Mouse (Mus musculus) stomach, postnatal 0 days (tissue): ENCODE data around the gene Zfp202. TPM values are rescaled to one million over a fixed set of nuclear protein-coding genes. Genes with fewer than 3 reads are reported as not detected.

ENCODE experiments used
- ATAC-seq: fragments of 200-750 bp; cut with Nextera tagmentation; 2 replicates; pipeline ENCODE4 v1.8.0; 2017; ENCODE audit not compliant: low FRiP score, low TSS enrichment
- DNase-seq: peaks from one replicate; pipeline ENCODE4 v3.0.0-alpha.2; 2016; ENCODE audit warnings: low spot score
- H3K27ac ChIP-seq: fragments of 300-500 bp; sonication (generic); replicated peaks from 2 replicates; pipeline ENCODE4 v1.5.1; 2014; ENCODE audit warnings: mild to moderate bottlenecking, control low read depth
- H3K27me3 ChIP-seq: fragments of 300-500 bp; sonication (generic); 2 replicates; pipeline ENCODE4 v1.6.1; 2014; ENCODE audit warnings: low read length; ENCODE audit not compliant: control insufficient read depth, insufficient read depth
- H3K36me3 ChIP-seq: fragments of 300-500 bp; sonication (generic); 2 replicates; pipeline ENCODE4 v1.6.1; 2014; ENCODE audit warnings: low read length, mixed read lengths; ENCODE audit not compliant: control insufficient read depth, insufficient read depth
- H3K4me1 ChIP-seq: fragments of 300-500 bp; sonication (generic); replicated peaks from 2 replicates; pipeline ENCODE4 v1.6.1; 2014; ENCODE audit warnings: antibody characterized with exemption; ENCODE audit not compliant: control insufficient read depth, insufficient read depth
- H3K4me2 ChIP-seq: fragments of 300-500 bp; sonication (generic); replicated peaks from 2 replicates; pipeline ENCODE4 v1.6.1; 2014; ENCODE audit warnings: low read depth, mild to moderate bottlenecking, control low read depth, moderate library complexity
- H3K4me3 ChIP-seq: fragments of 300-500 bp; sonication (generic); 2 replicates; pipeline ENCODE4 v1.5.1; 2014; ENCODE audit warnings: low read depth, low read length, control low read depth
- H3K9ac ChIP-seq: fragments of 300-500 bp; sonication (generic); 2 replicates; pipeline ENCODE4 v1.6.1; 2014; ENCODE audit warnings: mild to moderate bottlenecking, low read length, control low read depth, mixed read lengths
- H3K9me3 ChIP-seq: fragments of 300-500 bp; sonication (generic); 2 replicates; pipeline ENCODE4 v1.6.1; 2016; ENCODE audit warnings: low read length; ENCODE audit not compliant: control insufficient read depth
- CTCF ChIP-seq: IDR thresholded peaks from 2 replicates; pipeline ENCODE4 v1.5.1; 2016; ENCODE audit warnings: antibody characterized with exemption, low read depth, mild to moderate bottlenecking, moderate library complexity
- EP300 ChIP-seq: optimal IDR thresholded peaks from 2 replicates; pipeline ENCODE3; 2016; ENCODE audit warnings: antibody characterized with exemption
- WGBS: fragments of 180-500 bp; shearing (Covaris S2); extraction: QIAGEN DNeasy Blood & Tissue Kit; methylation state at CpG from one replicate; pipeline ENCODE4 v1.1.7; 2014; 5-methylcytosine and 5-hydroxymethylcytosine counted together
- polyA plus RNA-seq: library from polyadenylated mRNA; unstranded; fragments of >200 nt; fragmentation: Nextera tagmentation; extraction: Ambion mirVana; gene quantifications from 2 replicates; pipeline ENCODE4 v1.2.1, GENCODE M21; 2015

Gene Zfp202
- polyA plus RNA-seq, 1 experiment from 2014 or later = 1.6 TPM

DNA sequence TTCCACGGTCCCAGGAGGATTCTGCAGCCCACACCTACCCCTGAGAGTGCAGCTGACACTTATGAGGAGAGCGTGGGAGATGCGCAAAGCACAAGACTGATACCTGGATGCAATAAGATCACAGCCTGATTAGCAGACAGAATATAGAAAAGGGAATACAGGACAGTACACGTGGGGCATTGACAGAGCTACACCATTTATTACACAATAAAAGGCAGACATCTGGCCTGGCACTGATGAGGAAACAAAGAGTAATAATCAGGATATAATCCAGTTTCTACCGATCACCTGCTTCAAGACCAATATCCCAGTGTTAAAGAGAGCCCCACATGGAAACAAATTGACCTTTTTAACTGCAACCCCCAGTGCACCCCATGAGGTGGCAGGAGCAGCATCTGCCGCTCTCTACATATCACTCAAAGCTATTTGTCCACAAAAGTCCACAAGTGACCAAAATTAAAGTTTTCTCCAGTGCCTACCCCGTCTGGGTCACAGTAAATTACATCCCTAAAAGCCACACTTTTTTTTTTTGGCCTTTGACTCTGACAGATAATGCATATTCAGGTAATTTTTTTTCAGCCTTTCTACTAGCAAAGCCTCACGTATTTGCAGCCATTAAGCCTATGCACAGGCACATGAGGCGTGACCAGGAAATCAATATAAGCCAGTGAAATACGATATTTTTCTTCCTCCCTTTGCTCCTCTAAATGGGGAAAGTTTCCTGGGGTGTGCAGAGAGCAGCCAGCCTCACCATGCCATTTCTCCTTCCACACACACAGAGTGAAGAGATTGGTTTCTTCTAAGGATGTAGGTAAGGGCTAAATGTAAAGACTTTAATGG, 42.3 kb downstream of the Zfp202 start:
- Histone ChIP-seq H3K9ac (no peak overlapping the region), H3K27ac (no peak overlapping the region), H3K4me1 (no peaks in the 10 kb centered on the region), H3K4me3 (no peak overlapping the region), H3K4me2 (no peak overlapping the region), H3K36me3 (no peaks in the 10 kb centered on the region), H3K9me3 (no peaks in the 10 kb centered on the region), H3K27me3 (no peaks in the 10 kb centered on the region)
- ATAC-seq = no peak
- no peak for DNase-seq
- TF ChIP-seq EP300 (no peak), CTCF (no peak)
- 55% methylated on average over 10 of the region's 10 CpGs for WGBS

DNA sequence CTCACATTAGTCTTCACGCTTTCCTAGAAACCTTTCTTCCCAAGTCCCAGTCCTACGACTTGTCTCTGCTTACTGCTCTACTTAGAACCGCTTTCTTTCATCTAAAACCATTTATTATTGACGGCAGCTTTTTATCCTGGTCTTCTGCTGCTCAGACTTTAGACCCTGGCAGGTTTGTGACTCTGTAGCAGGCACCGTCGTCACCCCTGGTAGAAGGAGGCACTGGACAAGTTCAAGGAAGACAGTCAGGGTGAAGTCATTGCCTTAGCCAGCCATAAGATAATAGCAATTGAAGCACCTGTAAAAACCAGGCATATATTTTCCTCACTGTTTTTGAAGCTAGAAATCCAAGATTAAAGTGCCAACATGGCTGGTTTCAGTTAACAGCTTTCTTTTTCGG, 43.1 kb downstream of the Zfp202 start:
- H3K36me3 ChIP-seq = no peaks in the 10 kb centered on the region
- 82% methylated on average over 7 of the region's 7 CpGs for WGBS
- H3K4me1 ChIP-seq = no peaks in the 10 kb centered on the region
- no peak overlapping the region for H3K9ac ChIP-seq
- no peak for DNase-seq
- no peak overlapping the region for H3K27ac ChIP-seq
- no peak overlapping the region for H3K4me3 ChIP-seq
- H3K27me3 ChIP-seq = no peaks in the 10 kb centered on the region
- TF ChIP-seq CTCF (no peak), EP300 (no peak)
- ATAC-seq = no peak
- no peak overlapping the region for H3K4me2 ChIP-seq
- H3K9me3 ChIP-seq = no peaks in the 10 kb centered on the region

DNA sequence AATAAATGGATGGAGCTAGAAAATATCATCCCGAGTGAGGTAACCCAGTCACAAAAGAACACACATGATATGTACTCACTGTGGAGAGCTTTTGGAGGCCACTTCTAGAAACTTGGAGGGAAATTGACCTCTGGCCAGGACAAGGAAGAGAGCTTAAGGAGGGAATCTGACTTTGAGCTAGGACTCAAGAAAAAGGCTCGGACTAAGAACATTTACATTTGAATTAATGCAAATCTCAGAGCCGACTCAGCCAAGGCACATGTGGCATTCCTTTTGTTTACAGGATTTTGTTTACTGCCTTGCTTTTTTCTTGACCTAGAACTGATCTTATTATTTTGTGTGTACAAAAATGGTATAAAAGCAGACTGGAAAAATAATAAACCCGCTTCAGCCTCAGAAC, 47.6 kb downstream of the Zfp202 start:
- WGBS = 43% methylated on average over 4 of the region's 4 CpGs
- TF ChIP-seq EP300 (no peak), CTCF (no peak)
- no peak for ATAC-seq
- H3K4me2 ChIP-seq = no peak overlapping the region
- H3K36me3 ChIP-seq = no peaks in the 10 kb centered on the region
- no peak overlapping the region for H3K4me3 ChIP-seq
- no peaks in the 10 kb centered on the region for H3K4me1 ChIP-seq
- H3K27me3 ChIP-seq = no peaks in the 10 kb centered on the region
- H3K9me3 ChIP-seq = no peaks in the 10 kb centered on the region
- DNase-seq = no peak
- no peak overlapping the region for H3K9ac ChIP-seq
- H3K27ac ChIP-seq = no peak overlapping the region

DNA sequence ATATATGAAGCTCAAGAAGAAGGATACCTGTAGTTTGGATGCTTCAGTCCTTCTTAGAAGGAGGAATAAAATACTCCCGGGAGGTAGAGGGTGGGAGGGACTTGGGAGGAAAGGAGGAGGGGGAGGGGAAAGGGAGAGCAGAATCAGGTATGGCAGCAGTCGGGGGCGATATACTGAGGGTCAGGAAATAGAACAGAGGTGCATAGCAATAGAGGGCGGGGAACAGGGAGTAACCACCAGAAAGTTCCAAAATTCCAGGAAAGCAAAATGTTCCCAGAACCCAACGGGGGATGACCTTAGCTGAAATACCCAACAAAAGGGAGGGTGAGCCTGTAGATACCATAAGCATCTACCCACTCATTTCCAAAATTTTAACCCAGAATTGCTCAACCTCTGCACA, 48.2 kb downstream of the Zfp202 start:
- no peak for DNase-seq
- Histone ChIP-seq H3K36me3 (no peaks in the 10 kb centered on the region), H3K27me3 (no peaks in the 10 kb centered on the region), H3K9ac (no peak overlapping the region), H3K4me2 (no peak overlapping the region), H3K27ac (no peak overlapping the region), H3K4me1 (no peaks in the 10 kb centered on the region), H3K9me3 (no peaks in the 10 kb centered on the region), H3K4me3 (no peak overlapping the region)
- 26% methylated on average over 5 of the region's 5 CpGs for WGBS
- ATAC-seq = no peak
- TF ChIP-seq CTCF = no peak
- TF ChIP-seq EP300 = no peak

DNA sequence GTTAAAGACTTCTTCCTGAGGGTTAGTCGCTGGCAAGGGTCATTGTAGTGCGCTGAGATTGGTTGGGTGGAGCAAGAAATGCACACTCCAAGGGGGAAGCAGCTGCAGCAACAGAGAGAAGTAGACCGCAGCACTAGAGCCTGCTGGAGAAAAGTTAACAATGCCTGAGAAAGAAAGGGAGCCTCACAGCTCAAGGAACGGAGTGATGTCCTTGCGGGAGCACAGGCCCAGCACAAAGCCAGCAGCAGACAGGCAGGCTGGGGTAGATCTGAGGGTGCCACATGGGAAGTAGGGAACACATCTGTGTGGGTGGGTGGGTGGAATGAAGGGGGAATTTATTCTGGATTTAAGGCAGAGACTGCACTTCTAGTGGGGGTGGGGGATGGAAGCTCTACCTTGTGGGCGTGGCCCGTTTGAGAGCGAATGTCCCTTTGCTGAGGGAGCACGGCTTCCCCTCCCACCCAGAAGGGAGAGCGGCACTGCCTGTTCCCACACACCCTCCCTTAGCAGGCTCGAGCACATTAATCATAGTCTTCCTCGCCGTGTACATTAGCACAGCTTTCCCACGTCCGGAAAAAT, 49.2 kb downstream of the Zfp202 start:
- TF ChIP-seq CTCF (no peak), EP300 (no peak)
- peak overlapping the region; percentile 41 for H3K9ac ChIP-seq
- no peaks in the 10 kb centered on the region for H3K9me3 ChIP-seq
- H3K27me3 ChIP-seq = no peaks in the 10 kb centered on the region
- ATAC-seq (peak; percentile 79; the same call in 1 of the 2 replicates), DNase-seq (peak; percentile 53)
- 3% methylated on average over 15 of the region's 15 CpGs for WGBS
- H3K4me3 ChIP-seq = peak overlapping the region; percentile 40
- H3K4me2 ChIP-seq = peak overlapping the region; percentile 73
- no peak overlapping the region for H3K27ac ChIP-seq
- no peaks in the 10 kb centered on the region for H3K36me3 ChIP-seq
- no peaks in the 10 kb centered on the region for H3K4me1 ChIP-seq
